ENCODE assay signal across 8 mouse cellular contexts in the genomic region with DNA sequence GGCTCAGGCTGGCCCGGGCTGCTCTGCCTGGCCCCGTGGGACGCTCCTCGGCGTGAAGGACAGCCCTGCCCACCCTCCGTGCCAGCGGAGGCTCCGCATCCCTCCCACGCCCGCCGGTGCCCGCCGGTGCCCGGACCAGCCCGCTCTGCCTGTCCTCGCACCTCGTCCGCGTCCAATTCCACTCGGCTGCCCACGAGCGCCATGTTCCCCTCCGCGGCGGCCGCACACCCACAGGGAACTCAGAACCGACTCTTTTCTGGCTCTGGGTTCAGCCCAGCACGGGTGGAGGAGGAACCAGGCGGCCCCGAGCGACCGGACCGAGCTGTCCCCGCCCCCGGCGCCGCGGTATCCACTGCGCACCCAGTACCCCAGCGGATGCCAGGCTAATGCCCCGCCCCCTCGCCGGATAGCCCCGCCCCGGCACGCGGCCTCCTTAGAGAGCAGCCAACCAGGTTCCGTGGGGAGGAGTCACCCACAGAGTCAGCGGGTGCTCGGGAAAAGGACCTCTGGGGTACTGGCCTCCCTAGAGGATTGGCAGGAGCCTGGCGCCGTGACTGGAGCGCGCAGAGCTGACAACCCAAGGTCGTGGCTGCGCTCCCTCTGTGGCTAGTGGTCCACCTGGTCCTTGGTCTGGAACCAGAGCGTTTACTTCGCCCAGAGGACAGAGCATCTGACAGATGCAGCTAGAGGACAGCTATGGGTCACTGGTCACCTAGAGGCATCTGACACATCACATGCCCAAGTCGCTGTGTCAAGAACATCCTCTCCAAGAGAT. TPM values are rescaled to one million over a fixed set of nuclear protein-coding genes. Genes with fewer than 3 reads are reported as not detected.
DNase-seq lines count a peak whose midpoint lies in the region; ATAC-seq and TF ChIP-seq lines count a peak whose summit lies in the region.

TSS of gene Ttc39b (minus strand) at position 346 of the 775 bp plus-strand sequence.

- peak; percentile 96 for DNase-seq in MN1 (ENCODE audit: low spot score)
- DNase-seq in cerebellum, adult 8-10 months, result peak; percentile 93
- peak; percentile 81 for DNase-seq in forelimb bud, embryonic 11.5 days (ENCODE audit: low read depth, low spot score)
- DNase-seq in layer of hippocampus, adult 9-11 months, result peak; percentile 97
- peak; percentile 97 for DNase-seq in ovary, adult 18-20 months (ENCODE audit: low spot score)
- DNase-seq in thymus, adult 2 months, result peak; percentile 94

- ATAC-seq in hematopoietic stem cell, adult 5-6 weeks (replicated peaks in 1 of 2; ENCODE audit: insufficient read depth in 1 of 2, low FRiP score in 2 of 2, low TSS enrichment in 1 of 2, low read depth in 1 of 2, poor library complexity in 2 of 2, severe bottlenecking in 2 of 2), result peak; percentile 94
- ATAC-seq in lung, embryonic 16.5 days (ENCODE audit: low read depth), result peak; percentile 99

- TF ChIP-seq CTCF in thymus, adult 2 months (IDR thresholded peaks at IDR 0.05; ENCODE audit: borderline replicate concordance, control insufficient read depth, extremely low read depth, insufficient read depth, low read length, poor library complexity), result no peak

- H3K36me3 ChIP-seq in lung, embryonic 16.5 days (ENCODE audit: control insufficient read depth, insufficient read depth, low read length), result no peaks in the 10 kb centered on the region
- H3K36me3 ChIP-seq in thymus, adult 2 months (ENCODE audit: control insufficient read depth, insufficient read depth, low read length), result no peaks in the 10 kb centered on the region

- peaks cover 15% of the 10 kb centered on the region for H3K4me1 ChIP-seq in lung, embryonic 16.5 days (replicated peaks; ENCODE audit: control insufficient read depth, insufficient read depth, low read length)
- H3K4me1 ChIP-seq in thymus, adult 2 months (replicated peaks; ENCODE audit: control insufficient read depth, insufficient read depth, low read length), result peaks cover 8% of the 10 kb centered on the region; the same call in 1 of the 2 replicates

- H3K9ac ChIP-seq in lung, embryonic 16.5 days (ENCODE audit: low read length), result peak within 1 kb of the TSS; percentile 72

- H3K27ac ChIP-seq in lung, embryonic 16.5 days (ENCODE audit: low read length), result peak within 1 kb of the TSS; percentile 70
- H3K27ac ChIP-seq in thymus, adult 2 months (ENCODE audit: control insufficient read depth, insufficient read depth, low read length), result no peak within 1 kb of the TSS

- peak within 1 kb of the TSS; percentile 86 for H3K4me2 ChIP-seq in lung, embryonic 16.5 days (ENCODE audit: low read depth, low read length)

- H3K27me3 ChIP-seq in lung, embryonic 16.5 days (ENCODE audit: control insufficient read depth, insufficient read depth, low read depth, low read length), result peaks cover 7% of the 10 kb centered on the region; the same call in 1 of the 2 replicates
- H3K27me3 ChIP-seq in thymus, adult 2 months (ENCODE audit: control insufficient read depth, insufficient read depth, low read length), result peaks cover 9% of the 10 kb centered on the region; the same call in 1 of the 2 replicates

- H3K4me3 ChIP-seq in lung, embryonic 16.5 days (ENCODE audit: low read length), result peak within 1 kb of the TSS; percentile 67
- H3K4me3 ChIP-seq in thymus, adult 2 months (ENCODE audit: control insufficient read depth, insufficient read depth, low read length), result peak within 1 kb of the TSS; percentile 70

- no peak for TF ChIP-seq POLR2A in thymus, adult 2 months (IDR thresholded peaks at IDR 0.05; ENCODE audit: control insufficient read depth, extremely low read depth, insufficient read depth, low read length, poor library complexity)

- WGBS in lung, embryonic 16.5 days, result under 1% methylated on average over 47 of the region's 59 CpGs
- 1% methylated on average over 59 of the region's 59 CpGs for WGBS in thymus, adult 2 months

- no peaks in the 10 kb centered on the region for H3K9me3 ChIP-seq in lung, embryonic 16.5 days (ENCODE audit: control insufficient read depth, low read length)

RNA-seq across cellular contexts. Expression of gene Ttc39b, which starts in this region (rescaled TPM):
- total RNA-seq in hematopoietic stem cell, adult 5-6 weeks (2017), result 14.5 and 15.1 TPM in 2 replicates
- polyA plus RNA-seq in lung, embryonic 16.5 days (2015; fragmentation: Nextera tagmentation; extraction: Ambion mirVana), result 3.2 and 4.0 TPM in 2 replicates
- 1.7 and 2.5 TPM in 2 replicates for polyA plus RNA-seq in thymus, adult 2 months (2012; rRNA removed)
